Mouse (Mus musculus) MEL (cell line): ENCODE results near the gene 4833439L19Rik. TPM values are rescaled to one million over a fixed set of nuclear protein-coding genes. Genes with fewer than 3 reads are reported as not detected.
A peak's percentile ranks its signal among the peaks of the same experiment; 100 is the strongest.

Experiments used
- DNase-seq: peaks from one replicate; pipeline ENCODE4 v3.0.0; 2011; ENCODE audit warnings: low read depth, low spot score
- H3K27ac ChIP-seq: 2 replicates; pipeline ENCODE4 v1.5.1; 2012; ENCODE audit warnings: low read depth, mild to moderate bottlenecking, control low read depth, low read length, moderate library complexity; ENCODE audit not compliant: control insufficient read depth
- H3K27me3 ChIP-seq, 2 experiments: fragments of 150-350 bp in 1 of 2; sonication (generic) in 1 of 2; 2 replicates each; pipeline ENCODE4 v1.6.1; 2012; ENCODE audit warnings: low read length in 2 of 2, mild to moderate bottlenecking in 2 of 2, improper control_type of control experiment in 1 of 2, moderate library complexity in 1 of 2; ENCODE audit not compliant: insufficient read depth in 2 of 2, control insufficient read depth in 1 of 2
- H3K36me3 ChIP-seq, 2 experiments: 2 replicates each; pipeline ENCODE4 v1.6.1; 2012 to 2014; ENCODE audit warnings: low read length in 2 of 2, improper control_type of control experiment in 1 of 2, inconsistent platforms in 1 of 2, mild to moderate bottlenecking in 1 of 2; ENCODE audit not compliant: insufficient read depth in 2 of 2, control insufficient read depth in 1 of 2
- H3K4me1 ChIP-seq, 2 experiments: fragments of 150-350 bp in 1 of 2; sonication (generic) in 1 of 2; 2 replicates each; pipeline ENCODE4 v1.6.1; 2012; ENCODE audit warnings: low read length in 2 of 2, improper control_type of control experiment in 1 of 2, mild to moderate bottlenecking in 1 of 2; ENCODE audit not compliant: insufficient read depth in 2 of 2, control insufficient read depth in 1 of 2
- H3K4me3 ChIP-seq, 2 experiments: fragments of 150-350 bp in 1 of 2; sonication (generic) in 1 of 2; 2 replicates each; pipeline ENCODE4 v1.5.1; 2012; ENCODE audit warnings: low read depth in 2 of 2, low read length in 2 of 2, mild to moderate bottlenecking in 2 of 2, moderate library complexity in 2 of 2, control low read depth in 1 of 2, improper control_type of control experiment in 1 of 2; ENCODE audit not compliant: control insufficient read depth in 1 of 2, insufficient read depth in 1 of 2
- H3K79me2 ChIP-seq: 2 replicates; pipeline ENCODE4 v1.6.1; 2012; ENCODE audit warnings: mild to moderate bottlenecking, low read length, moderate library complexity; ENCODE audit not compliant: control insufficient read depth, poor library complexity, insufficient read depth
- H3K9ac ChIP-seq: 2 replicates; pipeline ENCODE4 v1.6.1; 2012; ENCODE audit warnings: low read depth, mild to moderate bottlenecking, control low read depth, low read length, moderate library complexity; ENCODE audit not compliant: control insufficient read depth, poor library complexity, severe bottlenecking
- H3K9me3 ChIP-seq: fragments of 150-350 bp; sonication (generic); replicated peaks from 2 replicates; pipeline ENCODE4 v1.6.1; 2012; ENCODE audit warnings: mild to moderate bottlenecking, low read length, improper control_type of control experiment, moderate library complexity; ENCODE audit not compliant: insufficient read depth
- CHD1 ChIP-seq: IDR thresholded peaks from 2 replicates; pipeline ENCODE4 v1.6.1; 2012; ENCODE audit warnings: low read depth, mild to moderate bottlenecking, inconsistent platforms, low read length, improper control_type of control experiment
- CHD2 ChIP-seq: IDR thresholded peaks from 2 replicates; pipeline ENCODE4 v1.6.1; 2011; ENCODE audit warnings: low read length, improper control_type of control experiment
- CTCF ChIP-seq, 3 experiments: IDR thresholded peaks in 2 of 3; conservative IDR thresholded peaks in 1 of 3; 2 replicates each; pipeline ENCODE4 v1.5.1; 2011 to 2012; ENCODE audit warnings: low read length in 3 of 3, low read depth in 2 of 3, mild to moderate bottlenecking in 2 of 3, improper control_type of control experiment in 1 of 3, inconsistent platforms in 1 of 3, mixed read lengths in 1 of 3, moderate library complexity in 1 of 3; ENCODE audit not compliant: control insufficient read depth in 1 of 3, insufficient read depth in 1 of 3, poor library complexity in 1 of 3, severe bottlenecking in 1 of 3
- E2F4 ChIP-seq: IDR thresholded peaks from 2 replicates; pipeline ENCODE4 v1.6.1; 2011; ENCODE audit warnings: low read depth, low read length, improper control_type of control experiment, borderline replicate concordance
- ELF1 ChIP-seq: IDR thresholded peaks from 2 replicates; pipeline ENCODE4 v1.6.1; 2014; ENCODE audit warnings: low read depth, mild to moderate bottlenecking, inconsistent platforms, low read length, improper control_type of control experiment, moderate library complexity
- EP300 ChIP-seq, 2 experiments: IDR thresholded peaks; 2 replicates each; pipeline ENCODE4 v1.6.1; 2011; ENCODE audit warnings: improper control_type of control experiment in 2 of 2, low read length in 2 of 2, low read depth in 1 of 2, mild to moderate bottlenecking in 1 of 2
- ETS1 ChIP-seq: IDR thresholded peaks from 2 replicates; pipeline ENCODE4 v1.6.1; 2012; ENCODE audit warnings: low read depth, mild to moderate bottlenecking, inconsistent platforms, low read length, improper control_type of control experiment, moderate library complexity
- HCFC1 ChIP-seq: IDR thresholded peaks from 2 replicates; pipeline ENCODE4 v1.6.1; 2012; ENCODE audit warnings: low read depth, mild to moderate bottlenecking, inconsistent platforms, low read length, improper control_type of control experiment, moderate library complexity
- JUND ChIP-seq: IDR thresholded peaks from 2 replicates; pipeline ENCODE4 v1.6.1; 2011; ENCODE audit warnings: low read depth, mild to moderate bottlenecking, improper control_type of control experiment, low read length
- MAFK ChIP-seq: IDR thresholded peaks from 2 replicates; pipeline ENCODE4 v1.6.1; 2011; ENCODE audit warnings: low read depth, mild to moderate bottlenecking, low read length, improper control_type of control experiment, borderline replicate concordance
- MXI1 ChIP-seq: IDR thresholded peaks from 2 replicates; pipeline ENCODE4 v1.6.1; 2011; ENCODE audit warnings: mild to moderate bottlenecking, low read depth, low read length, improper control_type of control experiment
- MYB ChIP-seq: IDR thresholded peaks from 2 replicates; pipeline ENCODE4 v1.6.1; 2011; ENCODE audit warnings: mild to moderate bottlenecking, low read depth, low read length, improper control_type of control experiment
- MYC ChIP-seq: IDR thresholded peaks from 2 replicates; pipeline ENCODE4 v1.6.1; 2011; ENCODE audit warnings: low read depth, mild to moderate bottlenecking, low read length, improper control_type of control experiment, moderate library complexity
- NRF1 ChIP-seq: IDR thresholded peaks from 2 replicates; pipeline ENCODE4 v1.6.1; 2014; ENCODE audit warnings: low read depth, mild to moderate bottlenecking, inconsistent platforms, low read length, improper control_type of control experiment, moderate library complexity; ENCODE audit not compliant: poor library complexity, insufficient read depth, severe bottlenecking
- POLR2AphosphoS2 ChIP-seq: IDR thresholded peaks from 2 replicates; pipeline ENCODE4 v1.6.1; 2011; ENCODE audit warnings: low read length, improper control_type of control experiment
- POLR2AphosphoS5 ChIP-seq: IDR thresholded peaks from 2 replicates; pipeline ENCODE4 v1.6.1; 2012; ENCODE audit warnings: low read depth, borderline replicate concordance, mild to moderate bottlenecking, inconsistent platforms, low read length, moderate library complexity, mixed read lengths
- SIN3A ChIP-seq: IDR thresholded peaks from 2 replicates; pipeline ENCODE4 v1.6.1; 2012; ENCODE audit warnings: low read length, improper control_type of control experiment, inconsistent platforms
- TCF12 ChIP-seq: IDR thresholded peaks from 2 replicates; pipeline ENCODE4 v1.6.1; 2014; ENCODE audit warnings: low read depth, mild to moderate bottlenecking, inconsistent platforms, low read length, improper control_type of control experiment, moderate library complexity
- UBTF ChIP-seq: IDR thresholded peaks from 2 replicates; pipeline ENCODE4 v1.6.1; 2012; ENCODE audit warnings: low read depth, mild to moderate bottlenecking, inconsistent platforms, low read length, improper control_type of control experiment, moderate library complexity, borderline replicate concordance; ENCODE audit not compliant: insufficient read depth
- USF1 ChIP-seq: IDR thresholded peaks from 2 replicates; pipeline ENCODE4 v1.6.1; 2014; ENCODE audit warnings: low read depth, mild to moderate bottlenecking, inconsistent platforms, low read length, improper control_type of control experiment, moderate library complexity
- ZC3H11A ChIP-seq: IDR thresholded peaks from 2 replicates; pipeline ENCODE4 v1.6.1; 2012; ENCODE audit warnings: low read depth, mild to moderate bottlenecking, inconsistent platforms, low read length, improper control_type of control experiment
- polyA plus RNA-seq, 2 experiments: library from polyadenylated mRNA; stranded (reverse) in 1 of 2; unstranded in 1 of 2; fragments of >175 nt in 1 of 2; fragments of >200 nt in 1 of 2; gene quantifications; 2 replicates each; pipeline versions ENCODE4 v1.2.1 to v1.2.4; 2012; ENCODE audit warnings: low replicate concordance in 2 of 2, low read depth in 1 of 2; ENCODE audit not compliant: insufficient read length in 2 of 2, insufficient read depth in 1 of 2, missing spikeins in 1 of 2
- total RNA-seq: library from RNA; depleted of rRNA; stranded (reverse); fragments of 300-350 nt; gene quantifications from 2 replicates; pipeline ENCODE4 v1.2.3, GENCODE M21; 2012

Gene 4833439L19Rik
- total and polyA plus RNA-seq, 3 experiments: 34.2 to 53.8 TPM; not detected in 1

DNA sequence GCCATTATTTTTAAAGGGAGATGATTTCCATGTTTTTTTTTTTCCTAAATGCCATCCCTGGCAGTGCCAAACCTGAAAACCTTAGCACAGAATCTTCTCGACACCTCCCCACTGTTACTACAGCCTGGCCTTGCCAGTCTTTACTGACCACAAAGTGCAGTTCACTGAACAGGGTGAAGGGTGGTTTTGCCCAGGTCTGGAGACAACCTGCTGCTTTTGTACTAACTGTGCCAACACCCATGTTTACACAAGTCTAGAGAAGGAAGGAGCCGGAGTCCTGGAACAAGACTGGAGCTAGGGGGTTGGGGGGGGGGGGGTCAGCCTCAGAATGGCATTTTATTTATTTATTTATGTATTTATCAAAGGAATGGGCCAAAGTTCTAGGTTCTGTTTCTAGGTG, 16.1 kb upstream of the 4833439L19Rik start:
- H3K79me2 ChIP-seq: no peaks in the 10 kb centered on the region
- H3K27ac ChIP-seq: no peak overlapping the region
- H3K36me3 ChIP-seq: peaks cover 2 to 5% of the 10 kb centered on the region in 2 experiments; a peak in 1 of 4 replicates
- H3K9me3 ChIP-seq: no peaks in the 10 kb centered on the region
- no peak overlapping the region for H3K4me3 ChIP-seq
- no peak for DNase-seq
- peaks cover 0 to 5% of the 10 kb centered on the region in 2 experiments; a peak in 2 of 4 replicates for H3K4me1 ChIP-seq
- H3K9ac ChIP-seq: no peak overlapping the region
- no peaks in the 10 kb centered on the region for H3K27me3 ChIP-seq
- TF ChIP-seq JUND (no peak), HCFC1 (no peak), ZC3H11A (no peak), CHD2 (no peak), POLR2AphosphoS5 (no peak), TCF12 (no peak), NRF1 (no peak), USF1 (no peak), SIN3A (no peak), MXI1 (no peak), MYB (no peak), UBTF (no peak), MYC (no peak), MAFK (no peak), ETS1 (no peak), CHD1 (no peak), ELF1 (no peak), E2F4 (no peak), CTCF (IDR thresholded peaks at IDR 0.05 in 2 of 3, conservative IDR thresholded peaks at IDR 0.05 in 1 of 3; ENCODE audit: control insufficient read depth in 1 of 3, insufficient read depth in 1 of 3, low read depth in 2 of 3, low read length in 3 of 3, poor library complexity in 1 of 3, severe bottlenecking in 1 of 3) (no peak)

DNA sequence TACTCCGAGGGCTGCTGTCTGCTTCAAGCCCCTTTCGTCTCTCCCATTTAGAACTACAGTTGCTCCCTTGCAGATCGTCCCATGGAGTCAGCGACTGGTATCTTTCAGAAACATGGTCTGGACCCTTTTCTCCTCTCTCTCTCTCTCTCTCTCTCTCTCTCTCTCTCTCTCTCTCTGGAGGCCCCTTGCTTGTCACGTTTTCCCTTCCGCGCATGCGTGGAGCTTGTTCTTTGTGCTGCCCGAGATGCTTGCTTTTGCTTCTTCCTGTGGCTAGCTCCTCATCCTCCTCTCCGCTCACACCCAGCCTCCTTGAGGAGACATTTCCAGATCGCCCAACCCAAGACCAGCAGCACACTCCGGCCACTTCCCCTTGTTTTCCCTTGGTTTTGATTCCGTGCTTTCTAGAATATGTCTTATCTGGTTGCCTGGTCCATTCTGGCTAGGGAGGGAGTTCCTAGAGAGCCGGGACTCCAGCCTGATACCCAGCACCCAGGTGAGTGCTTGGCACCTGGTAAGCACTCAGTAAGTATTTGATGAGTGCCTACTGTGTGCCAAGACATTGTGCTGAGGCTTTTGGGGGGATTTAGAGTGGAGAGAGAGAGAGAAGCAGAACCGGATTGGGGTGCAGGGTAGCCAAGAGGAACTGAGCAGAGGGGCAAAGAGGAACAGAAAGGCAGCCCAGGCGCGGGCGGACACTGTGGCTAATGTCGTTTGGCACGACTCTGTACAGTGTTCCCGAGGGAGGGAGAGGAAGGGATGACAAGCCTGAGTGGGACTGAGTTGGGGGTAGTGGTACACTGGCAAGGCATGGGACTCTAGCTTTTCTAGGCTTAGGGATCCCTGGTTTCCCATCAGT, 12.6 kb upstream of the 4833439L19Rik start:
- Histone ChIP-seq H3K4me3 (no peak overlapping the region), H3K9ac (no peak overlapping the region), H3K9me3 (no peaks in the 10 kb centered on the region), H3K27me3 (no peaks in the 10 kb centered on the region), H3K4me1 (peaks cover 2 to 15% of the 10 kb centered on the region in 2 experiments), H3K36me3 (peaks cover 0 to 12% of the 10 kb centered on the region in 2 experiments; a peak in 3 of 4 replicates), H3K79me2 (no peaks in the 10 kb centered on the region; the same call in 1 of the 2 replicates), H3K27ac (no peak overlapping the region)
- DNase-seq: no peak
- no peak for TF ChIP-seq EP300 (IDR thresholded peaks at IDR 0.05; ENCODE audit: low read depth in 1 of 2, low read length in 2 of 2)
- TF ChIP-seq POLR2AphosphoS2: 0 out of 2 replicates have a peak, but pooled peaks have one; percentile 32
